Mouse (Mus musculus) embryonic fibroblast, embryonic 13.5 days (primary cell): ENCODE measurements at regions not wholly inside any gene's neighbourhood (a gene's known extent, or its start where the extent isn't known, plus 50 kb on each side); places are given as distances from the start of the nearest gene placed in this dataset.

Source experiments
- CTCF ChIP-seq: IDR thresholded peaks from 2 replicates; pipeline ENCODE4 v1.5.1; 2011; ENCODE audit warnings: mild to moderate bottlenecking, control low read depth, low read length, moderate library complexity, borderline replicate concordance; ENCODE audit not compliant: insufficient read depth
- POLR2A ChIP-seq: IDR thresholded peaks from 2 replicates; pipeline ENCODE4 v1.6.1; 2011; ENCODE audit warnings: low read depth, mild to moderate bottlenecking, control low read depth, low read length, moderate library complexity

- TF ChIP-seq CTCF: no peak
- no peak for TF ChIP-seq POLR2A
Measured at GRCm38 (mm10) chr1:88879367-88879766, 177.3 kb upstream of the Arl4c start.
